Mouse (Mus musculus) liver, postnatal 0 days (tissue): ENCODE measurements around the gene Krtap31-2.

ENCODE experiments used
- CTCF ChIP-seq: sonication (generic); IDR thresholded peaks from 2 replicates; pipeline ENCODE4 v1.5.1; 2016; ENCODE audit warnings: antibody characterized with exemption, low read depth
- EP300 ChIP-seq: IDR thresholded peaks from 2 replicates; pipeline ENCODE4 v1.6.1; 2016; ENCODE audit warnings: antibody characterized with exemption, low read depth, mild to moderate bottlenecking

GRCm38 (mm10) chr11:99982731-99983130, 46.6 kb downstream of the Krtap31-2 start:
- TF ChIP-seq CTCF = no peak
- TF ChIP-seq EP300 = no peak
